Mouse (Mus musculus) liver, embryonic 12.5 days (tissue): ENCODE results near the gene 1700037H04Rik. TPM values are rescaled to one million over a fixed set of nuclear protein-coding genes. Genes with fewer than 3 reads are reported as not detected.
"Not testable (repeated sequence)": the region's sequence is repeated elsewhere in the genome, so short reads cannot be mapped to it uniquely, and the experiment has no call there.

ENCODE experiments used
- ATAC-seq: fragments of 200-750 bp; cut with Nextera tagmentation; 2 replicates; pipeline ENCODE4 v1.8.0; 2017; ENCODE audit warnings: moderate number of reproducible peaks, mild to moderate bottlenecking, moderate library complexity
- H3K27ac ChIP-seq: fragments of 300-500 bp; sonication (generic); 2 replicates; pipeline ENCODE4 v1.5.1; 2016; ENCODE audit warnings: mild to moderate bottlenecking
- H3K27me3 ChIP-seq: fragments of 300-500 bp; sonication (generic); replicated peaks from 2 replicates; pipeline ENCODE4 v1.6.1; 2016; ENCODE audit warnings: mild to moderate bottlenecking, moderate library complexity
- H3K36me3 ChIP-seq: fragments of 300-500 bp; sonication (generic); 2 replicates; pipeline ENCODE4 v1.6.1; 2016; ENCODE audit warnings: mild to moderate bottlenecking, moderate library complexity
- H3K4me1 ChIP-seq: fragments of 300-500 bp; sonication (generic); 2 replicates; pipeline ENCODE4 v1.6.1; 2016
- H3K4me2 ChIP-seq: fragments of 300-500 bp; sonication (generic); 2 replicates; pipeline ENCODE4 v1.6.1; 2016; ENCODE audit warnings: mild to moderate bottlenecking, moderate library complexity
- H3K4me3 ChIP-seq: fragments of 300-500 bp; sonication (generic); 2 replicates; pipeline ENCODE4 v1.5.1; 2016; ENCODE audit warnings: mild to moderate bottlenecking, moderate library complexity
- H3K9ac ChIP-seq: fragments of 300-500 bp; sonication (generic); 2 replicates; pipeline ENCODE4 v1.6.1; 2016; ENCODE audit warnings: mild to moderate bottlenecking, moderate library complexity
- H3K9me3 ChIP-seq: fragments of 300-500 bp; sonication (generic); replicated peaks from 2 replicates; pipeline ENCODE4 v1.6.1; 2016; ENCODE audit warnings: mild to moderate bottlenecking, moderate library complexity
- WGBS: fragments of 180-500 bp; shearing (Covaris S2); methylation state at CpG from one replicate; pipeline ENCODE4 v1.1.7; 2016; ENCODE audit not compliant: insufficient replicate concordance; 5-methylcytosine and 5-hydroxymethylcytosine counted together
- polyA plus RNA-seq: library from polyadenylated mRNA; unstranded; fragments of >200 nt; fragmentation: Nextera tagmentation; extraction: Ambion mirVana; gene quantifications from 2 replicates; pipeline ENCODE4 v1.2.1, GENCODE M21; 2016

1700037H04Rik gene
- polyA plus RNA-seq, 1 experiment from 2014 or later: 131 TPM

GRCm38 (mm10) chr2:131118968-131119574 is 40.8 kb downstream of the 1700037H04Rik start:
- Histone ChIP-seq H3K4me3 (no peak overlapping the region), H3K27me3 (peaks cover 15% of the 10 kb centered on the region), H3K9ac (no peak overlapping the region), H3K9me3 (no peaks in the 10 kb centered on the region), H3K36me3 (no peaks in the 10 kb centered on the region), H3K4me2 (no peak overlapping the region), H3K27ac (no peak overlapping the region), H3K4me1 (peaks cover under 1% of the 10 kb centered on the region; the same call in 1 of the 2 replicates)
- WGBS: 53% methylated on average over 1 of the region's 2 CpGs
- no peak for ATAC-seq

GRCm38 (mm10) chr2:131105989-131106388 is 53.9 kb downstream of the 1700037H04Rik start:
- Histone ChIP-seq H3K27ac (no peak overlapping the region), H3K9ac (no peak overlapping the region), H3K36me3 (no peaks in the 10 kb centered on the region), H3K4me1 (no peaks in the 10 kb centered on the region), H3K4me2 (no peak overlapping the region), H3K4me3 (no peak overlapping the region), H3K9me3 (no peaks in the 10 kb centered on the region), H3K27me3 (peaks cover 41% of the 10 kb centered on the region)
- 70% methylated on average over 5 of the region's 5 CpGs for WGBS
- no peak for ATAC-seq

GRCm38 (mm10) chr2:131105061-131105460 is 54.8 kb downstream of the 1700037H04Rik start:
- not testable (repeated sequence) for H3K4me1 ChIP-seq, H3K9me3 ChIP-seq, H3K9ac ChIP-seq, H3K4me2 ChIP-seq, H3K36me3 ChIP-seq, H3K4me3 ChIP-seq, ATAC-seq, H3K27ac ChIP-seq
- H3K27me3 ChIP-seq: peaks cover 36% of the 10 kb centered on the region
- WGBS: 55% methylated on average over 4 of the region's 4 CpGs

- Histone ChIP-seq H3K4me1 (no peaks in the 10 kb centered on the region), H3K27ac (no peak overlapping the region), H3K9ac (no peak overlapping the region), H3K27me3 (peaks cover 36% of the 10 kb centered on the region), H3K4me3 (no peak overlapping the region), H3K4me2 (no peak overlapping the region), H3K9me3 (no peaks in the 10 kb centered on the region), H3K36me3 (no peaks in the 10 kb centered on the region)
- 78% methylated on average over 4 of the region's 4 CpGs for WGBS
- ATAC-seq: no peak
Observed at GRCm38 (mm10) chr2:131104021-131104420, 55.9 kb downstream of the 1700037H04Rik start.

- no peak overlapping the region for H3K4me3 ChIP-seq
- no peaks in the 10 kb centered on the region for H3K36me3 ChIP-seq
- H3K4me1 ChIP-seq: peaks cover 17% of the 10 kb centered on the region
- no peak overlapping the region for H3K9ac ChIP-seq
- H3K4me2 ChIP-seq: no peak overlapping the region
- no peaks in the 10 kb centered on the region for H3K9me3 ChIP-seq
- no peak for ATAC-seq
- no peak overlapping the region for H3K27ac ChIP-seq
- WGBS: 46% methylated on average over 3 of the region's 3 CpGs
- peaks cover 29% of the 10 kb centered on the region; the same call in 1 of the 2 replicates for H3K27me3 ChIP-seq
Observed at GRCm38 (mm10) chr2:131101530-131101929, 58.4 kb downstream of the 1700037H04Rik start.

- peak overlapping the region; percentile 67; the same call in 1 of the 2 replicates for H3K9ac ChIP-seq
- 69% methylated on average over 3 of the region's 4 CpGs for WGBS
- H3K9me3 ChIP-seq: no peaks in the 10 kb centered on the region
- peaks cover 3% of the 10 kb centered on the region; the same call in 1 of the 2 replicates for H3K27me3 ChIP-seq
- H3K27ac ChIP-seq: peak overlapping the region; percentile 96
- peak overlapping the region; percentile 60; the same call in 1 of the 2 replicates for H3K4me2 ChIP-seq
- H3K36me3 ChIP-seq: no peaks in the 10 kb centered on the region
- H3K4me3 ChIP-seq: no peak overlapping the region
- no peak for ATAC-seq
- peaks cover 42% of the 10 kb centered on the region for H3K4me1 ChIP-seq
Observed at GRCm38 (mm10) chr2:131097087-131097486, 62.8 kb downstream of the 1700037H04Rik start.

Other genes with a start within 250 kb of the 1700037H04Rik start
- gene Gfra4, start 117.0 kb downstream of the 1700037H04Rik start, polyA plus RNA-seq: 0.86 and 1.6 TPM in 2 replicates
- gene Adam33, start 96.3 kb downstream of the 1700037H04Rik start, polyA plus RNA-seq: 0.62 and 0.90 TPM in 2 replicates
- 0.36 and 0.42 TPM in 2 replicates for gene Siglec1, start 73.3 kb downstream of the 1700037H04Rik start, polyA plus RNA-seq
- 4.2 TPM in 2 replicates for gene Hspa12b, start 32.8 kb downstream of the 1700037H04Rik start, polyA plus RNA-seq
- gene Gm11037, start 26.6 kb downstream of the 1700037H04Rik start, polyA plus RNA-seq: not detected in 2 replicates
- gene Cenpb, start 20.0 kb upstream of the 1700037H04Rik start, polyA plus RNA-seq: 5.9 and 6.5 TPM in 2 replicates
- 172 and 182 TPM in 2 replicates for gene Cdc25b, start 26.9 kb upstream of the 1700037H04Rik start, polyA plus RNA-seq
- gene Spef1, start 27.2 kb upstream of the 1700037H04Rik start, polyA plus RNA-seq: 1.0 and 1.1 TPM in 2 replicates
- 16.4 and 17.0 TPM in 2 replicates for gene Ap5s1, start 47.0 kb upstream of the 1700037H04Rik start, polyA plus RNA-seq
- 31.8 and 33.3 TPM in 2 replicates for gene Mavs, start 74.0 kb upstream of the 1700037H04Rik start, polyA plus RNA-seq
- 42.0 and 44.8 TPM in 2 replicates for gene Pank2, start 102.4 kb upstream of the 1700037H04Rik start, polyA plus RNA-seq
- gene Rnf24, start 192.8 kb upstream of the 1700037H04Rik start, polyA plus RNA-seq: 0.57 and 0.72 TPM in 2 replicates